Mouse (Mus musculus) liver, embryonic 13.5 days (tissue): ENCODE results near the gene Morn3. TPM values are rescaled to one million over a fixed set of nuclear protein-coding genes. Genes with fewer than 3 reads are reported as not detected.

ENCODE experiments used
- ATAC-seq: fragments of 200-750 bp; cut with Nextera tagmentation; 2 replicates; pipeline ENCODE4 v1.8.0; 2017; ENCODE audit warnings: low read depth, mild to moderate bottlenecking, moderate number of reproducible peaks, moderate library complexity
- DNase-seq: peaks from one replicate; pipeline ENCODE4 v3.0.0; 2022
- H3K27ac ChIP-seq: fragments of 300-500 bp; sonication (generic); 2 replicates; pipeline ENCODE4 v1.5.1; 2015; ENCODE audit warnings: moderate library complexity, mild to moderate bottlenecking, inconsistent platforms
- H3K27me3 ChIP-seq: fragments of 300-500 bp; sonication (generic); 2 replicates; pipeline ENCODE4 v1.6.1; 2015; ENCODE audit warnings: mild to moderate bottlenecking, inconsistent platforms
- H3K36me3 ChIP-seq: fragments of 300-500 bp; sonication (generic); 2 replicates; pipeline ENCODE4 v1.6.1; 2015; ENCODE audit warnings: mild to moderate bottlenecking, inconsistent platforms
- H3K4me1 ChIP-seq: fragments of 300-500 bp; sonication (generic); replicated peaks from 2 replicates; pipeline ENCODE4 v1.6.1; 2015; ENCODE audit warnings: inconsistent platforms
- H3K4me2 ChIP-seq: fragments of 300-500 bp; sonication (generic); 2 replicates; pipeline ENCODE4 v1.6.1; 2015; ENCODE audit warnings: inconsistent platforms, mild to moderate bottlenecking, moderate library complexity
- H3K4me3 ChIP-seq: fragments of 300-500 bp; sonication (generic); replicated peaks from 2 replicates; pipeline ENCODE4 v1.5.1; 2015; ENCODE audit warnings: mild to moderate bottlenecking, inconsistent platforms
- H3K9ac ChIP-seq: fragments of 300-500 bp; sonication (generic); 2 replicates; pipeline ENCODE4 v1.6.1; 2015; ENCODE audit warnings: mild to moderate bottlenecking, inconsistent platforms
- H3K9me3 ChIP-seq: fragments of 300-500 bp; sonication (generic); replicated peaks from 2 replicates; pipeline ENCODE4 v1.6.1; 2016; ENCODE audit warnings: inconsistent platforms
- WGBS: fragments of 180-500 bp; shearing (Covaris S2); methylation state at CpG from one replicate; pipeline ENCODE4 v1.1.7; 2015; ENCODE audit not compliant: insufficient replicate concordance; 5-methylcytosine and 5-hydroxymethylcytosine counted together
- polyA plus RNA-seq: library from polyadenylated mRNA; unstranded; fragments of >200 nt; fragmentation: Nextera tagmentation; extraction: Ambion mirVana; gene quantifications from 2 replicates; pipeline ENCODE4 v1.2.1, GENCODE M21; 2015

Gene Morn3
- polyA plus RNA-seq, 1 experiment from 2014 or later: not detected

DNA sequence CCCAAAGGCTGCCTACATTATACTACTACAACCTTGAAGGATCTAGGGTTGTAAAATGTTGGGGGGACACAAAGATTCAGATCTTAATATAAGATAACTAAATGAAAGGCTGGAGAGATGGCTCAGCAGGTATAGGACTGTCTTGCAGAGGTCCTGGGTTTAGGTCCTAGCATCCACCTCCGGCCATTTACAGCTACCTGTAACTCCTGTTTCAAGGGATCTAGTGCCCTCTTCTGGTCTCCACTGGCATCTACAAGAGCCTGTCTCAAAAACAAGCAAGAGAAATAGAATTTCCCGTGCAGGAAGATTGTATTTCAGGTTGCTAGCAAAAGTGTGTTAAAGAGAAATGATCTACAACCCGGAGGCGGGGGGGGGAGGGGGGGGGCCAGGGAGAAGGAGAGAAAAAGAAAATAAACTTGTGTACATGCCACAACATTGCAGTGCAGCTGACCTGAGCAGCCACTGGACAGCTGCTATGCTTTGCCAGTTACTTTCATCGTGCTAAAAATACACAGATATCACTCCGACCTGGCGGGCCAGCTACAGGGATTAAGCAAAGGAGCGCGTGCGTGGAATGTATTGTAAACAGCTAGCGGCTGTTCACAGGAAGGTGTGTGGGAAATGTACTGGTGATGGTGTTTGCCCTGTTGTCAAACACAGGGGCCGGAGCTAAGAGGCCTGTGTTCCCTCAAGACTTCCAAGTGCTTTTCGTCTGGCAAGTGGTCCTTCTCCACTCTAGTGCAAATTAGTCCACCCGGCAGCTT, 13.1 kb upstream of the Morn3 start:
- Histone ChIP-seq H3K27me3 (no peaks in the 10 kb centered on the region), H3K36me3 (no peaks in the 10 kb centered on the region), H3K9ac (0 out of 2 replicates have a peak overlapping the region, but pooled peaks have one; percentile 48), H3K4me3 (no peak overlapping the region), H3K9me3 (no peaks in the 10 kb centered on the region), H3K27ac (peak overlapping the region; percentile 81; the same call in 1 of the 2 replicates), H3K4me1 (peaks cover 33% of the 10 kb centered on the region), H3K4me2 (no peak overlapping the region)
- 37% methylated on average over 14 of the region's 14 CpGs for WGBS
- DNase-seq (peak; percentile 48), ATAC-seq (no peak)

DNA sequence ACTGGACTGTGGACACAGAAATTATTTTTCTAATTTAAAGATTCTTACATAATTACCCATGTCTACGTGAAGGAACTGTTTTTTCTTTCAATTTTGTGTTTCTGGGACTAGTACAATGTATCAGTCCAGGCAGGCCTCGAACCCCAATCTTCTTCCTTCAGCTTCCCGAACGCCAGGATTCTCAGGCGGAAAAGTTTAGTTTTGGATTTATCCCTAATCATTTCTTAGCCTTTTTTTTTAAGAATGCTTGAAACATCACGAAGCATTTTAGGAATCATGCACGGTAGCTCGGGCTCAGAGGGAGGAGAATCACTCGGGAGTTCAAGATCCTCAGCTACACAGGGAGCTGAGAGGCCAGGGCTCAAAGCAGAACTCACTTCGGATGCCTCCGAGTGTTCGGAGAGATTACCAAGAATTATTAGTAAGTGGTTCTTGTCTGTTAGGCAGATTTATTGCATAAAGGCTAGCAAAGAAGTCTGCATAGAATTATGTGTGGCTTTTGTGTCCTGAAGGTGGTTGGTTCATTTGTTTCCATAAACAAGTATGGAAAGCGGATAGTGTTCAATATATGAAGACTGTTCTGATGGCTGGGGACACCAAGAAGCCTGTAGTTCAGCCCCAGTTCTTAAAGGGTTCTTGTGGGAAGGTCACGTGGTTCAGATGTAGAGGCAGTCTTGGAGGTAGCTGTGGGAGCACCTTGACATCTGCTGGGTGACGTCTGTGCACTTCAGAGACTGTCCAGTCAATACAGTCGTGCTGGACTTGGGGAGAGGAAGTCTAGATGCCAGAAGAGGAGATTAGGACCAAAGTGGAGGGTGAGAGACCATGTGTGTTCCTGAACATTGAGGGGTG, 11.7 kb upstream of the Morn3 start:
- H3K4me1 ChIP-seq: peaks cover 28% of the 10 kb centered on the region
- peak overlapping the region; percentile 73 for H3K9ac ChIP-seq
- H3K27me3 ChIP-seq: no peaks in the 10 kb centered on the region
- no peaks in the 10 kb centered on the region for H3K9me3 ChIP-seq
- DNase-seq (no peak), ATAC-seq (no peak)
- H3K4me2 ChIP-seq: peak overlapping the region; percentile 76
- 20% methylated on average over 16 of the region's 16 CpGs for WGBS
- H3K36me3 ChIP-seq: no peaks in the 10 kb centered on the region
- peak overlapping the region; percentile 81 for H3K27ac ChIP-seq
- peak overlapping the region; percentile 64 for H3K4me3 ChIP-seq

DNA sequence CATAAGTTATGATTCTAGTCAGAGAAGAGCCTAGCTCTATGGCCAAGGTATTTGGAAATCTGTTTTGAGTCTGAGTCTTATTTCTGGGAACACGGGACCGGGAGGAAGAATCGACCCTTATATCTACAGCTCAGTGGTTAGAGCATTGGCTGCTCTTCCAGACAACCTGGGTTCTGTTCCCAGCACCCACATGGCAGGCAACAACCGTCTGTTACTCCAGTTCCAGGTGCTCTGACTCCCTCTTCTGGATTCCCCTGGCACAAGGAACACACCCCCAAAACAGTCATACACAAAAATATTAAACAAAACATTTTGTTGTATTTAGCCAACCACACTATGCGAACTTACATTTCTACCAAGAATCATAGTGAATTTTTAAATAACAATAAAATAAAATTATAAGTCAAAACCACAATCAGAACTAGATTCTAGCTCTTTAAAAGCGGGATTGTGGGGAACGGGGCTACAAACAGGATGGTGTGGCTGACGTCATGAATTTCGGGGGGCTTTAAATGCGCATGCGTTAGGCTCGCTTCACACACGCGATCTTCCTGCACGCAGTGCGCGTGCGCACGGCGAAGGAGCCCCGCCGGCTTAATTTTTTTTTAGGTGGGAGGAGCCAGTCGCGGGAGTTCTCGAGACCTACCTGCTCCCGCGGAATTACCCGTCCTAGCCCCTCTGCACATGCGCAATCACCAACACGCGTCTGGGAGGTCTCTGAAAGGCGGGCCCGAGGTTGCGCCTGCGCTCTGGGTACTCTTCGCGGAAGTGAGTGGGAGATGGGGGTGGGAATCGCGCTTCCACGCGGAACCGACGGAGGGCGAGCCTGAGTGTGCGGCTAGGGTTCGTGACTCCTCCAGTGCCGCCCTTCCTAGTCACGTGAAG, 10.8 kb upstream of the Morn3 start:
- H3K36me3 ChIP-seq: no peaks in the 10 kb centered on the region

DNA sequence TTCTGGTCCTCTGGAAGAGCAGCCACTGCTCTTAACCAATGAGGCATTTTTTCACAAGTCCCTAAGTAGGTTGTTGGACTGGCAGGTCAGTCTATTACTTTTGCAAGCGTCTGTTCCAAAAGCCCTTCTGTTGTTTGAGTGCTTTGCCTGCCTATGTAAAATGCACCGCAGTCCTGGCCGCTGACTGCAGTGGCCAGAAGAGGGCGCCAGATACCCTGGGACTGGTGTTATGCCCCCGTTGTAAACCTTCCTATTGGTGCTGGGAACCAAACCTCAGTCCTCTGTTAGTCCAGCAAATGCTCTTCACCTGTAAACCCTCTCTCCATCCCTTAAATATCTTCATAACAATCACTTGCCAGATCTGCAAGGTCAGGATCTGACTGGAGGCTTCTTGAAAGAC, 4.9 kb upstream of the Morn3 start:
- H3K4me1 ChIP-seq: peaks cover 8% of the 10 kb centered on the region
- no peak overlapping the region for H3K9ac ChIP-seq
- DNase-seq (no peak), ATAC-seq (no peak)
- H3K36me3 ChIP-seq: no peaks in the 10 kb centered on the region
- no peak overlapping the region for H3K4me2 ChIP-seq
- 0 out of 2 replicates have a peak, but pooled peaks cover 6% of the 10 kb centered on the region for H3K9me3 ChIP-seq
- H3K4me3 ChIP-seq: no peak overlapping the region
- no peak overlapping the region for H3K27ac ChIP-seq
- 71% methylated on average over 5 of the region's 5 CpGs for WGBS
- H3K27me3 ChIP-seq: no peaks in the 10 kb centered on the region

More for the DNA sequence above, 10.8 kb upstream of the Morn3 start:
- H3K4me1 ChIP-seq: peaks cover 28% of the 10 kb centered on the region
- H3K4me2 ChIP-seq: peak overlapping the region; percentile 76
- H3K4me3 ChIP-seq: peak overlapping the region; percentile 64
- no peaks in the 10 kb centered on the region for H3K9me3 ChIP-seq
- 7% methylated on average over 48 of the region's 48 CpGs for WGBS
- no peaks in the 10 kb centered on the region for H3K27me3 ChIP-seq
- peak overlapping the region; percentile 81 for H3K27ac ChIP-seq
- peak; percentile 100 for DNase-seq
- H3K9ac ChIP-seq: peak overlapping the region; percentile 73
- ATAC-seq: peak; percentile 98

DNA sequence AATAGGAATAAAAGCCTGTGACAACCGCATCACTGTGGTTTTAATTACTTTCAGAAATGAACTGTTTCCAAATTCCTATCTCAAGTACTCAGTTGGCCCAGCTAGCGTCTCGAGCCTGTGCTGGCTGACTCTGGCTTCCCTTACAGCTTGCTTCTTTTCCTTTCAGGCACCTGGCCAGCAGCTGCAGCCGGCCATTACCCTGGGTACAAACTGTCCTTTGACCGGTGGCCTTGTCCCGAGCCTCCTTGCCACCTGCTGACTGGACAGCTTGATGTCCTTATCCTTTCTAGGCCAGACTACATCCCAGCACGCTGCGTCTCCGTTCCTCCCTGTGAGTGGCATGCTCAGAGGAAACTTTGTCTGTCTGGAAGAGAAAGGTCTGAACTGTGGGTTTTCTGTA, 4.1 kb upstream of the Morn3 start:
- Histone ChIP-seq H3K9me3 (0 out of 2 replicates have a peak, but pooled peaks cover 6% of the 10 kb centered on the region), H3K36me3 (no peaks in the 10 kb centered on the region), H3K9ac (no peak overlapping the region), H3K4me1 (peaks cover 8% of the 10 kb centered on the region), H3K27ac (no peak overlapping the region), H3K4me2 (no peak overlapping the region), H3K4me3 (no peak overlapping the region), H3K27me3 (no peaks in the 10 kb centered on the region)
- 83% methylated on average over 9 of the region's 9 CpGs for WGBS
- ATAC-seq (no peak), DNase-seq (no peak)

DNA sequence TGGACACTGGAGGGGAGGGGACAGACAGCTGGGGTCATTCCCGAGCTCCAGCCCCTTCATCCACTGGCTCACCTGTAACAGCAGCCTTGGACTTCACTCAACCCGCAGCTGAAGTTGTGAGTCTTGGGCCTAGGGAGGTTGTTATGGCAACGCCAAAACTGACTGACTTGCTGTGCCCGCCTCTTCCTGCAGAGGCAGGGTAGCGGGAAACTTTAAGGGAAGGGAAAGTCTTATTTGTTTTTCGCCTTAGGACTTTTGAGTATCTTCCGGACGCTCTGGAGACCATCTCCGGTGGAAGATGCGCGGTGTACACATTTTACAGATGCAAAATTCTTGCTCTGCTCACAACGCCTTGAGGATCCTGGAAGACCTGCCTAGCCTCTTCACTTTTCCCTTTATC, 2.5 kb upstream of the Morn3 start:
- ATAC-seq (0 out of 2 replicates have a peak, but pooled peaks have one; percentile 21), DNase-seq (peak; percentile 37)
- Histone ChIP-seq H3K27me3 (no peaks in the 10 kb centered on the region), H3K4me3 (peak overlapping the region; percentile 33), H3K4me1 (peaks cover 8% of the 10 kb centered on the region), H3K9ac (peak overlapping the region; percentile 44; the same call in 1 of the 2 replicates), H3K36me3 (no peaks in the 10 kb centered on the region), H3K27ac (no peak overlapping the region), H3K9me3 (0 out of 2 replicates have a peak, but pooled peaks cover 6% of the 10 kb centered on the region), H3K4me2 (peak overlapping the region; percentile 49)
- WGBS: 2% methylated on average over 12 of the region's 12 CpGs

DNA sequence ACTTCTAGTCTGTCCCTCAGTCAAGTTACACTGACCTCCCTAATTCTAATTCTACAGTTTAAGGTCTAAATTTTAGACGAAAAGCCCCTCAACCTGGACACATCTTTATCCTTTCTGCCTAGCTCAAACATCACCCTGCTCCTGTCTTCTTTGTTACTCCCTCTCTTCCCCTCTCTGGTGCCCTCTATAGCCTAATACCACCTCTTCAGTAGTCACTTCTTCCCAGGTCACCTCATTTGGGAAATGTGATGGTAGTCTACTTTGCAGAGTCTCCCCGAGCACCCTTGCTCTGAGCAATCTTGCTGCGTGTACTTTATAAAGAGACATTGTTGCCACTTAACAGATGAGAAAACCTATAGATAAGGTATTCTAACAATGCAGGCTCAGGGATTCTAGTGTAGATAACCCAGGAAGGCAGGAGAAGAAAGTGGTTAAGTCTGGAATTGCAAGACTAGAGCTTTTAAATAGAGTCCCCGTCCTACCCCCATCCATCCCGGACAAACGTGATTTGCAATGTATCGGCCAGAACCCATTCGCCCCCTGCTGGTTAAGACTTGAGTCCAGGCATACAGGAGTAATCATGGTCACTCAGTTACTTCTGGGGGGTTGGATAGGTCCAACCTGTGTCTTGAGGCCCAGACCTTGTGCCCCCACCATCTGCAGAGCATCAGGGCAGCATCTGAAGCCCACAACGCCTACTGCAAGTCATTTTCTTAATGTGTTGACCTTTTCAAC, 1.1 kb downstream of the Morn3 start:
- H3K4me3 ChIP-seq: no peak overlapping the region
- H3K27me3 ChIP-seq: no peaks in the 10 kb centered on the region
- H3K27ac ChIP-seq: no peak overlapping the region
- no peak for DNase-seq
- 27% methylated on average over 9 of the region's 9 CpGs for WGBS
- H3K9ac ChIP-seq: no peak overlapping the region
- H3K36me3 ChIP-seq: no peaks in the 10 kb centered on the region
- ATAC-seq: no peak
- peaks cover 17% of the 10 kb centered on the region for H3K4me1 ChIP-seq
- no peaks in the 10 kb centered on the region for H3K9me3 ChIP-seq
- no peak overlapping the region for H3K4me2 ChIP-seq

DNA sequence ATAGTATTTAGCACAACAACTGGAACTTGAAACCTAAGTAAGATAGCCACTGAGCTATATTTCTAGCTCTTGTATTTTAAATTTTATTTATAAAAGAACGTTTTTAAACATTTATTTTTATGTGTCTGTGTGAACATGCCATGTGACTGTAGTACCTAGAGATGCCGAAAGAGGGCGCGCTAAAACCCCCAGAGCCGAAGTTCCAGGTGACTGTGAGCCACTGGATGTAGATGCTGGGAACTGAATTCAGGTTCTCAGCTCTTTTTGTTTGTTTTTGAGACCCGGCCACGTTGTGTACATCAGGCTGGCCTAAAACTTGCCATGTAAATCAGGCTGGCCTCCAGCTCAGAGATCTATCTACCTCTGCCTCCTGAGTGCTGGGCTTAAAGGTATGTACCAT, 3.0 kb downstream of the Morn3 start:
- ATAC-seq: no peak
- H3K36me3 ChIP-seq: no peaks in the 10 kb centered on the region
- peaks cover 25% of the 10 kb centered on the region for H3K4me1 ChIP-seq
- H3K4me3 ChIP-seq: no peak overlapping the region
- no peaks in the 10 kb centered on the region for H3K27me3 ChIP-seq
- WGBS: 11% methylated on average over 7 of the region's 7 CpGs
- no peak overlapping the region for H3K9ac ChIP-seq
- H3K9me3 ChIP-seq: no peaks in the 10 kb centered on the region
- peak; percentile 37 for DNase-seq
- H3K27ac ChIP-seq: no peak overlapping the region
- H3K4me2 ChIP-seq: no peak overlapping the region

DNA sequence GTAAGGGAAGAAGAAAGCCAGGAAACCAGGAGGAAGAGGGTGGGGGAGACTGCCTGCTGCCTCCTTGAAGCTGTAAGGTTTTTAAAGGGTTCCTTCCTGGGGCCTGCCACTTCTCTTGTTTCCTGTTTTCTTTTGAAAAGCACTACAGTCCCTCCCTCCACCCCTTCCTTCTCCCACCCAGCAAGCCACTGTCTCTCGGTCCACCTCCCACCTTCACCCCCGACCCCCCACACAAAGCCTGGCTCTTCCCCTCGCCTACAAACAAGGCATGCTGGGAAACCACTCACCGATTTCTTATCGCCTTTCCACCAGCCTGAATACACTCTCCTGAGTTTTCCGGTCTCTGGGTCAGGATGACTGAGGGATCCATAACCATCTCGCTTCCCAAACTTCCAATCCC, 6.0 kb downstream of the Morn3 start:
- Histone ChIP-seq H3K27me3 (no peaks in the 10 kb centered on the region), H3K9ac (no peak overlapping the region; the same call in 1 of the 2 replicates), H3K27ac (peak overlapping the region; percentile 1), H3K4me1 (peaks cover 39% of the 10 kb centered on the region), H3K4me2 (peak overlapping the region; percentile 23), H3K9me3 (no peaks in the 10 kb centered on the region), H3K4me3 (no peak overlapping the region), H3K36me3 (no peaks in the 10 kb centered on the region)
- ATAC-seq (no peak), DNase-seq (no peak)
- 15% methylated on average over 7 of the region's 7 CpGs for WGBS

DNA sequence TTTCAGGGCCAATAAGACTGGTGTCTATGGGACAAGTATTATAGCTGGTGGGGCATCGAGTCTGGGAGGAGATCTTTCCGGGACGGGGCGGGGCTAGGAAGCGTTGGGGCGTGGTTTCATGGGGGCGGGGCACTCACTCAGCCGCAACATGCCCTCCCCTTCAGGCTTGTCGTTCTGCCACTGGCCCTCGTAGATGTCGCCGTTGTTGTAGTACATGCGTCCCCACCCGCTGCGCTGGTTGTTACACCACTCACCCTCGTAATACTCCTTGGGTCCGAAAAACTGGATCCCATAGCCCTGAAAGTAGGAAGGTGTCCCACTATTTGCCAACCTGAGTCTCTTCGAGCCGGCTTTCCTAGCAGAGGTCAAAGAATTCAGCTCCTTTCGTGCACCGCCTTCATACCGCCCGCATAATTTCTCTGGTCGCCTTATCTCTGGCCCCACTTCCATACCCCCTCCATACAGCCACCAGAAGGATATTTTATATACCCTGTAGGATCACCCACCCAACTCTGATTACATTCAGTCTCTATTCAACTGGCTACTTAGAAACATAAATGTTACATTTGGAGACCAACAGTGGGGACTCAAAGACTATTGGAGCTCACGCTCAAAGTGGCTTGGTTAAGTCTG, 7.6 kb downstream of the Morn3 start:
- Histone ChIP-seq H3K4me2 (peak overlapping the region; percentile 76), H3K9ac (peak overlapping the region; percentile 68), H3K36me3 (no peaks in the 10 kb centered on the region), H3K27ac (peak overlapping the region; percentile 80), H3K4me1 (peaks cover 53% of the 10 kb centered on the region), H3K9me3 (no peaks in the 10 kb centered on the region), H3K4me3 (peak overlapping the region; percentile 56), H3K27me3 (no peaks in the 10 kb centered on the region)
- under 1% methylated on average over 25 of the region's 25 CpGs for WGBS
- peak; percentile 83 for DNase-seq
- ATAC-seq: peak; percentile 87
